Mouse (Mus musculus) bone marrow macrophage, adult 2 months (primary cell): Measurements from ENCODE around the gene Opalin.

ENCODE experiments used
- CTCF ChIP-seq: IDR thresholded peaks from 2 replicates; pipeline ENCODE4 v1.5.1; 2012; ENCODE audit warnings: low read depth, mild to moderate bottlenecking, low read length, moderate library complexity
- POLR2A ChIP-seq: IDR thresholded peaks from 2 replicates; pipeline ENCODE4 v1.6.1; 2012; ENCODE audit warnings: mild to moderate bottlenecking, low read depth, low read length, borderline replicate concordance

DNA sequence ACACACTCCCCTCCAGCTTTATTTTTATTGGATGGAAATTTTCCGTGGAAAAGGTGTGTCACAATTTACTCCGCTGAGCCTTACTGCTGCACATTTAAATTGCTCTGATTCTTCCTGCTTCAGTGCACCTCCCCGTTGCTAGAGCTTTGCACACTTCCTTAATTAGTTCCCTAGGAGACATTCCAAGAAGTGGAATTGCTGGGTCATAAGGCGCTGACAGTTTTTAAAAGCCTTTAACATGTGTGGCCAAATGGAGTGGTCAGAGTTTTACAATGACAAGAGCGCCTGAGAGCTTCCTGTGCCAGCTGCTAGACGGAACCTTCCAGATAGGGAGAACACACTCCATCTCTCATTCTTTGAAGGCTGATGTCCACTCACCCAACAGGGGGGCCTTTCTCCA is 35.7 kb upstream of the Opalin start:
- TF ChIP-seq POLR2A (no peak), CTCF (no peak)
